Mouse (Mus musculus) brain, adult 2 months (tissue): ENCODE measurements around the gene Lrfn1.
A peak's percentile ranks its signal among the peaks of the same experiment; 100 is the strongest.

Source experiments
- DNase-seq: peaks from one replicate; pipeline ENCODE4 v3.0.0; 2011; ENCODE audit warnings: low read depth, low spot score

Gene Lrfn1

DNA sequence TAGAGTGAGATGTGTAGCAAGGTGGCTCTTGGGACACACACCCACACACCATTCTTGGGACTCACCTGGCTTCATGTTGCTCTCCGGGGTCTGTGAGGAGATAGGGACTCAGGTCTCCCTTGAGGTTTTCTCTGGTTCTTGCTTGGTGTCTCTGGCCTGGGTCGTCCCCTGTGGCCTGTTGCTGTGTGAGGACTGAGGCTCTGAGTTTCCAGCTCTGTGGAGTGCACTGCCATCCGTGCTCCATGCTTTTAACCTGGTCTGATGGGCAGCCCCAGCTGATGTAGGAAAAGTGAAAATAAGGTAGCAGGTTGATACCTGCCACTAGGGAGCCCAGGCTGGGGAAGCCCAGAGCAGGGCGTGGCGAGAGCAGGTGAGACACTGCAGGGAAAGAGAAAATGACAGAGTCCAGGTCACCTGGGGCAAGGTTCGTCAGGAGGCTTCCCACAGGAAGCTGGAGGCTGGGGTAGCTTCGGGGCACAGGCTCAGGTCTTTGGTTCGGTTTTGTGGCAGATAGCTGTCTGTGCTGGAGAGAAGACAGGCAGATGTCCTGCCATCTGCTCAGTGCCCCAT lies 58.7 kb downstream of the Lrfn1 start, which contains the start of gene Ifnl2:
Ifnl2 (minus strand) TSS at position 51 of the 570 bp plus-strand sequence.
- DNase-seq: peak; percentile 44

DNA sequence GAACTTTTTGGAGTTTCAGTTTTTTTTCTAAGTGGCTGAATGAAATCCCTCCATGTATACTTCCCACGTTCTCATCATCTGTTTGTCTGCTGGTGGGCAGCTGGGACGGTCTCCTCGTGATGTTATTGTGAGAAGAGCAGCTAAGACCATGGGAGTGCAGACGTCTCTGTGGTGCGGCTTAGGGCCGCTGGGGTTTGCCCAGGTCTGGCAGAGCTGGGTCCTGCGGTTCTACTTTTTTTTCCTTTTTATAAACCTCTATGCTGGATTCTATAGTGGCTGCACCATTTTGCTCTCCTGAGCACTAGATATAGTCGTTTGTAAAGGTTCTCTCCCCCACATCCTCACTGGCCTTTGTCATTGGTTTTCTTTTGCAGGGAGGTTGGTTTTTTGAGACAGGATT lies 59.7 kb downstream of the Lrfn1 start:
- no peak for DNase-seq
